Mouse (Mus musculus): ENCODE results near the gene Cep97. TPM values are rescaled to one million over a fixed set of nuclear protein-coding genes. Genes with fewer than 3 reads are reported as not detected.

The Cep97 gene
- 17.4 and 18.3 TPM in 2 replicates for polyA plus RNA-seq (2016; fragmentation: Nextera tagmentation; extraction: Ambion mirVana)

GRCm38 (mm10) chr16:55934453-55935037 is at the start of gene Cep97:
Gene Cep97, minus strand, starts transcription at chr16:55934855.
- H3K4me1 ChIP-seq = peaks cover 7% of the 10 kb centered on the region
- H3K36me3 ChIP-seq (replicated peaks) = peaks cover 13% of the 10 kb centered on the region
- peak within 1 kb of the TSS; percentile 93 for H3K27ac ChIP-seq
- under 1% methylated on average over 24 of the region's 24 CpGs for WGBS
- H3K9me3 ChIP-seq = no peaks in the 10 kb centered on the region
- peak; percentile 93 for DNase-seq (ENCODE audit: extremely low spot score, low spot score)
- H3K27me3 ChIP-seq (ENCODE audit: poor library complexity, severe bottlenecking) = no peaks in the 10 kb centered on the region
- peak within 1 kb of the TSS; percentile 80 for H3K4me3 ChIP-seq

- H3K27ac ChIP-seq = peak overlapping the region; percentile 89
Observed at GRCm38 (mm10) chr16:55974903-55975285, 40.2 kb upstream of the Cep97 start.

DNA sequence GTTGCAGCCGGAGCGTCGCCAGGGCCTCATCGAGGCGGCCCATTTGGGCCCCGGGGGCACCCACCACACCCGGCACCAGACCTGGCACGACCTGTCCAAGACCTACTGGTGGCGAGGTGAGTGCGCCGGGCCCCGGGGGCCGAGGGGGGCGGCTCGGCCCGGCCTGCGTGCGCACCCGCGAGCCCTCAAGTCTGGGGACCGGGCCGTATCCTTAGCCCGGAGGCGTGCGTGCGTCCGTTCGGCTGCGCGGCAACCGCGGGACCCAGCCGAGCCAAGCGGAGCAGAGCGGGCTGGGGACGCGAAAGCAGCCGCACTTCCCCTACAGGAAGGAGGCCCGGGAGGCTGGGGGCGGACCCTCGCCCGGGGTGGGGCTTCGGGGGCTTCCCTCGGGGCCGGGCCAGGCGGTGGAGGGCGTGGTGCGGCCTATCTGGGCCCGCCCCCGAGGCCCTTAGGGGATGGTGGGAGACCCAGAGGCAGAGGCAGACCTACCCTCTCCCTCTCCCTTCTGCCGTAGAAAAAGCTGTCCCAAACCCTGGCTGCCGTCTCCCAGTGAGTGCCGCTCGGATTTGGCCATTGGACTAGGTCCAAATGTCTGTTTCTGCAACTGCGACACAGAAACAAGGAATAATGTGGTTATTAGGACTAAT is 39.7 kb upstream of the Cep97 start:
- no peaks in the 10 kb centered on the region for H3K9me3 ChIP-seq
- no peaks in the 10 kb centered on the region for H3K27me3 ChIP-seq (ENCODE audit: poor library complexity, severe bottlenecking)
- peak; percentile 83 for DNase-seq (ENCODE audit: extremely low spot score, low spot score)
- under 1% methylated on average over 54 of the region's 55 CpGs for WGBS
- H3K27ac ChIP-seq = peak overlapping the region; percentile 89
- H3K36me3 ChIP-seq (replicated peaks) = peaks cover 49% of the 10 kb centered on the region
- H3K4me3 ChIP-seq = peak overlapping the region; percentile 99
- H3K4me1 ChIP-seq = peaks cover 31% of the 10 kb centered on the region

More at GRCm38 (mm10) chr16:55974903-55975285, 40.2 kb upstream of the Cep97 start:
- no peaks in the 10 kb centered on the region for H3K27me3 ChIP-seq (ENCODE audit: poor library complexity, severe bottlenecking)
- no peak for DNase-seq (ENCODE audit: extremely low spot score, low spot score)
- H3K4me3 ChIP-seq = peak overlapping the region; percentile 99
- H3K9me3 ChIP-seq = no peaks in the 10 kb centered on the region
- peaks cover 27% of the 10 kb centered on the region for H3K4me1 ChIP-seq
- 18% methylated on average over 14 of the region's 14 CpGs for WGBS
- peaks cover 46% of the 10 kb centered on the region for H3K36me3 ChIP-seq (replicated peaks)

DNA sequence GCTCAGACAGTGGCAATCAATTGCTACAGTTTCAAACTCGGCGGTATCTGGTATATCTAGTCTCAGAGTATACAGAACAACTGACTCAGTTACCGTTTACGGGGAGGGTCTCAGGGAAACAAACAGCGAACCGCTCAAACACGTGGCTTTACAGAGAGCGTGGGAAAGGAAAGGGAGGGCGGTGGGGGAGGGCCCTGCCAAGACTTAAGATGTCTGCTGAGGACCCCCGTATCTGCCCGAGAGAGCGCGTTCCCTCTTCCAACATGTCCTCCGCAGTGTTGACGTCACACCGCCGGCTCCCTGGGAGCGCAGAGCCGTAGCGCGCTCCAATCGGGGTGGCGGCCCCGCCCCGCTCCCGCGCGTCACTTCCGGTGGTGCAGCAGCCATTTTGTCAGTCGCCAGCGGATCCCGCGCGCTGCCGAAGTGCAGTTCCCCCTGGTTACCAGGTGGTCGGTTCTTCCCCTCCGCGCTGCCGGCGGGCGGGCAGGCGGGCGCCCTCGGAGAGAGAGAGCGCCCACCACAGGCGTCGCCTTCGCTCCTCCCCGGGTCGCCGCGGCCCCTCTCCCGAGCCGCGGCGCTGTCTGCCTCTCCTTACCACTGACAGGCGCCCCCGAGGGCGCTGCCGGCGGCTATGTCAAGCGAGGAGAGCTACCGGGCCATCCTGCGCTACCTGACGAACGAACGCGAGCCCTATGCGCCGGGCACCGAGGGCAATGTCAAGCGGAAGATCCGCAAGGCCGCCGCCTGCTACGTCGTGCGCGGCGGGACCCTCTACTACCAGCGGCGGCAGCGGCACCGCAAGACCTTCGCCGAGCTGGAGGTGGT is 39.0 kb upstream of the Cep97 start, which contains the start of gene Zbtb11:
Gene Zbtb11 (plus strand): TSS at position 453 of the 825 bp plus-strand sequence.
- Histone ChIP-seq H3K27me3 (ENCODE audit: poor library complexity, severe bottlenecking) (no peaks in the 10 kb centered on the region), H3K4me3 (peak within 1 kb of the TSS; percentile 99), H3K27ac (peak within 1 kb of the TSS; percentile 89), H3K36me3 (replicated peaks) (peaks cover 53% of the 10 kb centered on the region), H3K4me1 (peaks cover 37% of the 10 kb centered on the region), H3K9me3 (no peaks in the 10 kb centered on the region)
- under 1% methylated on average over 86 of the region's 86 CpGs for WGBS
- DNase-seq (ENCODE audit: extremely low spot score, low spot score) = peak; percentile 99

- Histone ChIP-seq H3K27ac (peak overlapping the region; percentile 89; the same call in 1 of the 2 replicates), H3K9me3 (no peaks in the 10 kb centered on the region), H3K27me3 (ENCODE audit: poor library complexity, severe bottlenecking) (no peaks in the 10 kb centered on the region), H3K4me3 (peak overlapping the region; percentile 99), H3K4me1 (peaks cover 45% of the 10 kb centered on the region), H3K36me3 (replicated peaks) (peaks cover 52% of the 10 kb centered on the region)
- 64% methylated on average over 10 of the region's 10 CpGs for WGBS
- no peak for DNase-seq (ENCODE audit: extremely low spot score, low spot score)
Observed at GRCm38 (mm10) chr16:55972626-55973201, 38.1 kb upstream of the Cep97 start.

DNA sequence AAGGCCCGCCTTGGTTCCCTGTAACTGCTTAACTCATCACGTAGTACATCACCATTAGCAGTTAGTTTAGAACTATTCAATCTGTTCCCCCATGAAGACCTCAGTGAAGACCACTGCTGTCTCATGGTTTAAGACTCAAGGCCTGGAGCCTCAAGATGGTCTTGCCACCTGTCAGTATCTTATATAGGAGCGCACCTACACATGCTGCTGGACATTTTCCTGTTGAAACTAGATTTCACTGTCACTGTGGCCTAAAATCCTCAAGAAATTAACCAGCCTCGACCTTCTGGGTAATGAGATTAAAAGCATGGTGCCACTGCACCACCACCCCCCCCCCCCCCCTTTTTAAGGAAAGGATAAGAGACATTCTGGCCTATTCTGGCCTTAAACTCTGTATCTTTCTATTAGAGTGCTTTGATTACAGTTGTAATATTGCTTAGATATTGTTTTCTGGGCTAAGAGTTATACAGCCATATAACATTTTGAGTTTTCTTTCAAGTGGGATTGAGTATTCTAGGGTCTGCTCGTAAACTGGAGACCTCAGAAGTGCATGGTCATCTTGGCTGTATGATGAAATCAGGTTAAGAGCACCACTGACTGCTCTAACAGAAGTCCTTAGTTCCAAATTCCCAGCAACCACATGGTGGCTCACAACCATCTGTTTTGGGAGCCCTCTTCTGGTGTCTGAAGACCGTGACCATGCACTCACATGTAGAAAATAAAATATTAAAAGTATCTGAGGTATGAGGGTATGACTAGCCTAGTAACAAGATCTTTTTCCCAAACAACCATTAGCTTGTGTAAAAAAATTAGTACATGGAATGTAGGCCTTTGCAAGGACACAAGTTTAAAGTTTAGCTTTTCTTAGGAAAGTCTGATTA is 37.3 kb upstream of the Cep97 start:
- H3K27ac ChIP-seq = no peak overlapping the region
- 82% methylated on average over 6 of the region's 6 CpGs for WGBS
- peaks cover 52% of the 10 kb centered on the region for H3K4me1 ChIP-seq
- no peak overlapping the region; the same call in 1 of the 2 replicates for H3K4me3 ChIP-seq
- H3K9me3 ChIP-seq = no peaks in the 10 kb centered on the region
- H3K27me3 ChIP-seq (ENCODE audit: poor library complexity, severe bottlenecking) = no peaks in the 10 kb centered on the region
- no peak for DNase-seq (ENCODE audit: extremely low spot score, low spot score)
- peaks cover 56% of the 10 kb centered on the region for H3K36me3 ChIP-seq (replicated peaks)

DNA sequence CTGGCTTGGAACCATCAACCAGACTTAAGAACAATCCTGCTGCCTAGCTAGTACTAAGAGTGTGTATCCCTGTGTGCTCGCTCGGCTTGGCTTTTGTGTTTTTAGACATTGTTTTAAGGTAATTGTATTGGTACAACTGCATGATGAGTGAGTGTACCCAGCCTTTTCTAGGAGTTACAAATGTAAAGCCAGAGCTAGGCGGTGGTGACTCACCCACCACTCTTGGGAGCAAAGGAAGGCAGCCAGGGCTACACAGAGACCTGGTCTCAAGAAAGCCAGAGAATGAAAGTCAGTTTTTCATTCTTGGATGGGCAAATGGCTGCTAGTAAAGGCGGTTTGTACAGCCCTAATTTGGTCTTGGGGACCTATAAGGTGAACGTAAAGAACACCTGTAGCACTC is 35.8 kb upstream of the Cep97 start:
- Histone ChIP-seq H3K27ac (no peak overlapping the region), H3K9me3 (no peaks in the 10 kb centered on the region), H3K4me1 (peaks cover 45% of the 10 kb centered on the region), H3K4me3 (no peak overlapping the region), H3K36me3 (replicated peaks) (peaks cover 57% of the 10 kb centered on the region), H3K27me3 (ENCODE audit: poor library complexity, severe bottlenecking) (no peaks in the 10 kb centered on the region)
- 96% methylated on average over 5 of the region's 5 CpGs for WGBS
- DNase-seq (ENCODE audit: extremely low spot score, low spot score) = no peak

GRCm38 (mm10) chr16:55969147-55969546 is 34.5 kb upstream of the Cep97 start:
- H3K4me1 ChIP-seq = peaks cover 38% of the 10 kb centered on the region
- no peak for DNase-seq (ENCODE audit: extremely low spot score, low spot score)
- peak overlapping the region; percentile 6; the same call in 1 of the 2 replicates for H3K4me3 ChIP-seq
- WGBS = 91% methylated on average over 3 of the region's 3 CpGs
- no peak overlapping the region for H3K27ac ChIP-seq
- peaks cover 57% of the 10 kb centered on the region for H3K36me3 ChIP-seq (replicated peaks)
- no peaks in the 10 kb centered on the region for H3K27me3 ChIP-seq (ENCODE audit: poor library complexity, severe bottlenecking)
- no peaks in the 10 kb centered on the region for H3K9me3 ChIP-seq

GRCm38 (mm10) chr16:55967221-55967620 is 32.6 kb upstream of the Cep97 start:
- Histone ChIP-seq H3K27me3 (ENCODE audit: poor library complexity, severe bottlenecking) (no peaks in the 10 kb centered on the region), H3K36me3 (replicated peaks) (peaks cover 52% of the 10 kb centered on the region), H3K4me3 (peak overlapping the region; percentile 85), H3K27ac (peak overlapping the region; percentile 97), H3K4me1 (peaks cover 29% of the 10 kb centered on the region), H3K9me3 (no peaks in the 10 kb centered on the region)
- WGBS = 40% methylated on average over 1 of the region's 1 CpGs
- no peak for DNase-seq (ENCODE audit: extremely low spot score, low spot score)

- Histone ChIP-seq H3K4me3 (peak within 1 kb of the TSS; percentile 85), H3K36me3 (replicated peaks) (peaks cover 43% of the 10 kb centered on the region), H3K4me1 (peaks cover 29% of the 10 kb centered on the region), H3K9me3 (no peaks in the 10 kb centered on the region), H3K27me3 (ENCODE audit: poor library complexity, severe bottlenecking) (no peaks in the 10 kb centered on the region), H3K27ac (peak within 1 kb of the TSS; percentile 97)
- under 1% methylated on average over 42 of the region's 42 CpGs for WGBS
- DNase-seq (ENCODE audit: extremely low spot score, low spot score) = peak; percentile 95
Observed at GRCm38 (mm10) chr16:55966212-55966871, 31.7 kb upstream of the Cep97 start, which contains the start of gene Rpl24. Gene Rpl24, plus strand, starts transcription at chr16:55966275.

DNA sequence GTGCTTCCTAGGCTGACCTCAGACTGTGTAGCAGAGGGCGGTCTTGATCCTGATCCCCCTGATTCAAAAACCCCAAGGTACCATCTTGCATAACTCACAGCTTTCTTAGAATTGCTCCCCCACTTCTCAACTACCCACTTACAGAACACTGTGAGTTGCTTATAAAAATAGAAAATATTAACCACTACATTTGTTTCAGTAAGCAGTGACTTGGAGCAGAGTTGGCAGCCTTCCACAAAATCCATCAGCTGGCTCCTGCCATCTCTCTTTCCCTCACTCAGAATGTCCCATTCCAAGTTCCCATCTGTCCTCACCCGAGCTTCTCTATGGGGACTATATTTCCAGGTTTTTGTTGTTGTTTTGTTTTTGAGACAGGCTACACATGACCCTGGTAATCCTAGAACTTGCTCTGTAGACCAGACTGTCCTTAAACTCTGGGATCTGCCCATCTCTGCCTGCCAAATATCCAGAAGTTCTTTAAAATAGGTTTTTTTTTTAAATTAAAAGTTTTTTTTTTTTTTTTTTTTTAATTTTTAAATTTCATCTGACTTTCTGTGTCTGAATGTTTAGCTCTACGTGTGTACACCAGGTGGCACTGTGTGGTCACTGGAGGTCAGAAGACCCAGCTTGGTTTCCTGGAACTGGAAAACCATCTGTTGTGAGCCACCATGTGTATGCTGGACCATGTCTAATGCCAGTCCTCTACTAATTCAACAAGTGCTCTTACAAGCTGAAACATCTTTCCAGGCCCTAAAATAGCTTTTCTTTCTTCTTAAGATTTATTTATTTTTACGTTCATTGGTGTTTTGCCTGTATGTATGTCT is 29.7 kb upstream of the Cep97 start:
- peaks cover 23% of the 10 kb centered on the region for H3K36me3 ChIP-seq (replicated peaks)
- no peak for DNase-seq (ENCODE audit: extremely low spot score, low spot score)
- no peak overlapping the region for H3K27ac ChIP-seq
- WGBS = 72% methylated on average over 4 of the region's 4 CpGs
- peaks cover 25% of the 10 kb centered on the region for H3K4me1 ChIP-seq
- no peak overlapping the region for H3K4me3 ChIP-seq
- no peaks in the 10 kb centered on the region for H3K27me3 ChIP-seq (ENCODE audit: poor library complexity, severe bottlenecking)
- no peaks in the 10 kb centered on the region for H3K9me3 ChIP-seq
